In the genomic region with DNA sequence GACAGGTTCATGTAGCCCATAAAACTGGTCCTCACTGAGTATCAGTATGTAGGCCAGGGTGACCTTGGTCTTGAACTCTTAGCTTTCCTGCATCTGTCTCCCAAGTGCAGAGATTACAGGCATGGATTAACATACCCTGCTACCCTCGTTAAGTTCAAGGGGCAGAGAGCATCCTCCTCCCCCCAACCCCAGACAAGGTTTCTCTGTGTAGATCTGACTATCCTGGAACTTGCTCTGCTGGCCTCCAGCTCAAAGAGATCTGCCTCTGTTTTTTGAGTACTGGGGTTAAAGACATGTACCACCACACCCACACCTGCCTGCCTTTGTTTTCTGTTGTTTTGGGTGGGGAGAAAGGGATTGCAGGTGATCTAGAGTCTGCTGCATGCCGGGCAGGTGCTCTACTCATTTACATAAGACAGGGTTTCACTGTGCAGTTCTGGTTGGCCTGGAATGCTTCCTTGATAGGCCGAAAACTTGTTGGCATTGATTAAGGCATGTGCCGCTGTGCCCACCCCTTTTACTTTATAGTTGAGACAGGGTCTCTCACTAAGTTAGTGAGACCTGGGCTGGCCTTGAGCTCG, we compare ENCODE assay signal across 11 mouse cellular contexts. TPM values are rescaled to one million over a fixed set of nuclear protein-coding genes. Genes with fewer than 3 reads are reported as not detected.
A peak's percentile ranks its signal among the peaks of the same experiment; 100 is the strongest.
DNase-seq lines count a peak whose midpoint lies in the region; ATAC-seq and TF ChIP-seq lines count a peak whose summit lies in the region.
"Had no signal": no experiment of that assay in that cellular context is flagged by ENCODE, and none has a peak within 500 bp of the region (broad histone marks: within the 10 kb centered on the region; RNA-seq: fewer than 3 reads in every experiment).

No protein-coding gene starts in this region.

- H3K27me3 ChIP-seq in heart, embryonic 10.5 days (ENCODE audit: insufficient read depth, poor library complexity, severe bottlenecking): no peaks in the 10 kb centered on the region
- H3K27me3 ChIP-seq in ES-Bruce4 (ENCODE audit: control insufficient read depth, insufficient read depth, low read length, poor library complexity, severe bottlenecking): no peaks in the 10 kb centered on the region
- H3K27me3 ChIP-seq in forebrain, postnatal 0 days (ENCODE audit: insufficient read depth, low read length): no peaks in the 10 kb centered on the region
- H3K27me3 ChIP-seq in midbrain, embryonic 12.5 days: no peaks in the 10 kb centered on the region
- H3K27me3 ChIP-seq: intestine, embryonic 15.5 days had no signal

- no peak for ATAC-seq in forebrain, postnatal 0 days
- no peak for ATAC-seq in midbrain, embryonic 12.5 days (ENCODE audit: low FRiP score, low read depth)
- ATAC-seq: intestine, embryonic 15.5 days had no signal

- TF ChIP-seq POLR2A in ES-Bruce4 (IDR thresholded peaks at IDR 0.05; ENCODE audit: insufficient read depth, low read length): no peak

- H3K4me1 ChIP-seq in heart, embryonic 10.5 days: peaks cover 17% of the 10 kb centered on the region
- no peaks in the 10 kb centered on the region for H3K4me1 ChIP-seq in ES-Bruce4 (ENCODE audit: control insufficient read depth, insufficient read depth, low read length)
- H3K4me1 ChIP-seq in forebrain, postnatal 0 days (ENCODE audit: insufficient read depth): peaks cover 10% of the 10 kb centered on the region; the same call in 1 of the 2 replicates
- H3K4me1 ChIP-seq in midbrain, embryonic 12.5 days: peaks cover 27% of the 10 kb centered on the region

- no peak for DNase-seq in heart, embryonic 10.5 days (ENCODE audit: low spot score)
- no peak for DNase-seq in heart, adult 18-20 months
- no peak for DNase-seq in forebrain, postnatal 0 days
- DNase-seq in left cerebral cortex, postnatal 36 days (ENCODE audit: low spot score in 2 of 2): no peak
- no peak for DNase-seq in frontal cortex, postnatal 14 days (ENCODE audit: low spot score in 2 of 2)
- DNase-seq in right cerebral cortex, postnatal 36 days (ENCODE audit: low spot score in 2 of 2): no peak
- DNase-seq: adrenal gland, postnatal 10 days; layer of hippocampus, postnatal 36 days had no signal

- TF ChIP-seq EP300 in ES-Bruce4 (IDR thresholded peaks at IDR 0.05; ENCODE audit: insufficient read depth, low read depth, low read length): peak; percentile 96

- H3K36me3 ChIP-seq in heart, embryonic 10.5 days: peaks cover 45% of the 10 kb centered on the region
- H3K36me3 ChIP-seq in ES-Bruce4 (ENCODE audit: control insufficient read depth, insufficient read depth, low read length, poor library complexity, severe bottlenecking): peaks cover 35% of the 10 kb centered on the region
- peaks cover 27% of the 10 kb centered on the region for H3K36me3 ChIP-seq in forebrain, postnatal 0 days (ENCODE audit: insufficient read depth)
- H3K36me3 ChIP-seq in midbrain, embryonic 12.5 days: peaks cover 42% of the 10 kb centered on the region

- no peaks in the 10 kb centered on the region for H3K9me3 ChIP-seq in heart, embryonic 10.5 days
- no peaks in the 10 kb centered on the region for H3K9me3 ChIP-seq in ES-Bruce4 (replicated peaks; ENCODE audit: control insufficient read depth, insufficient read depth, low read length, poor library complexity, severe bottlenecking)
- H3K9me3 ChIP-seq in forebrain, postnatal 0 days (ENCODE audit: low read length): no peaks in the 10 kb centered on the region
- 0 out of 2 replicates have a peak, but pooled peaks cover 3% of the 10 kb centered on the region for H3K9me3 ChIP-seq in midbrain, embryonic 12.5 days
- H3K9me3 ChIP-seq: intestine, embryonic 15.5 days had no signal

- H3K4me2 ChIP-seq in forebrain, postnatal 0 days (ENCODE audit: low read depth): 0 out of 2 replicates have a peak overlapping the region, but pooled peaks have one; percentile 83
- H3K4me2 ChIP-seq in midbrain, embryonic 12.5 days (replicated peaks): peak overlapping the region; percentile 81

- H3K4me3 ChIP-seq in heart, embryonic 10.5 days: no peak overlapping the region
- H3K4me3 ChIP-seq in ES-Bruce4 (ENCODE audit: low read depth, low read length): peak overlapping the region; percentile 27
- H3K4me3 ChIP-seq in forebrain, postnatal 0 days (ENCODE audit: low read depth, low read length): no peak overlapping the region
- no peak overlapping the region for H3K4me3 ChIP-seq in midbrain, embryonic 12.5 days

- peak overlapping the region; percentile 99; the same call in 1 of the 2 replicates for H3K27ac ChIP-seq in heart, embryonic 10.5 days
- peak overlapping the region; percentile 96 for H3K27ac ChIP-seq in ES-Bruce4 (ENCODE audit: insufficient read depth, low read length)
- peak overlapping the region; percentile 100; the same call in 1 of the 2 replicates for H3K27ac ChIP-seq in forebrain, postnatal 0 days (ENCODE audit: low read depth, low read length)
- H3K27ac ChIP-seq in midbrain, embryonic 12.5 days (replicated peaks): peak overlapping the region; percentile 96
- H3K27ac ChIP-seq: intestine, embryonic 15.5 days had no signal

- 86% methylated on average over 5 of the region's 5 CpGs for WGBS in heart, embryonic 10.5 days
- WGBS in forebrain, postnatal 0 days: 88% methylated on average over 5 of the region's 5 CpGs
- 86% methylated on average over 5 of the region's 5 CpGs for WGBS in midbrain, embryonic 12.5 days

- TF ChIP-seq CTCF in ES-Bruce4 (IDR thresholded peaks at IDR 0.05; ENCODE audit: low read depth, low read length): no peak
- TF ChIP-seq CTCF in forebrain, postnatal 0 days (IDR thresholded peaks at IDR 0.05; ENCODE audit: low read depth): no peak

- peak overlapping the region; percentile 98 for H3K9ac ChIP-seq in ES-Bruce4 (ENCODE audit: low read depth, poor library complexity, severe bottlenecking)
- no peak overlapping the region for H3K9ac ChIP-seq in forebrain, postnatal 0 days
- peak overlapping the region; percentile 86 for H3K9ac ChIP-seq in midbrain, embryonic 12.5 days (replicated peaks)

- intact Hi-C loops in left cerebral cortex, postnatal 36 days (cut with DNase I): loop anchor here (5.0 kb wide), 2 partner anchors 76 to 361 kb away; a partner anchor contains a TSS

RNA-seq across cellular contexts. Expression of a gene that starts 1.6 kb away (rescaled TPM):
- 23.0 and 26.0 TPM in 2 replicates for polyA plus RNA-seq in heart, embryonic 10.5 days (2016; fragmentation: Nextera tagmentation; extraction: Ambion mirVana)
- total RNA-seq in heart, adult 18-20 months (2021): 10 to 100 TPM; 20.5 to 26.8 TPM
- polyA plus RNA-seq in ES-Bruce4 (2011; ENCODE audit: insufficient read depth, insufficient read length, low read depth, missing spikeins): 44.8 and 49.1 TPM in 2 replicates
- total RNA-seq in forebrain, postnatal 0 days (2014; rRNA removed): 23.5 and 38.4 TPM in 2 replicates
- 10.9 and 18.0 TPM in 2 replicates for polyA plus RNA-seq in forebrain, postnatal 0 days (2015; fragmentation: Nextera tagmentation; extraction: Ambion mirVana)
- 26.1 and 27.5 TPM in 2 replicates for polyA plus RNA-seq in midbrain, embryonic 12.5 days (2016; fragmentation: Nextera tagmentation; extraction: Ambion mirVana)
- total RNA-seq in left cerebral cortex, postnatal 36 days (2021): 10 to 100 TPM; 25.6 to 35.4 TPM
